Mouse (Mus musculus): ENCODE data around the gene Fam13a. TPM values are rescaled to one million over a fixed set of nuclear protein-coding genes. Genes with fewer than 3 reads are reported as not detected.
A peak's percentile ranks its signal among the peaks of the same experiment; 100 is the strongest.

Fam13a gene
- polyA plus RNA-seq, 1 experiment from 2014 or later: 12.3 TPM

- H3K27me3 ChIP-seq (ENCODE audit: control insufficient read depth, insufficient read depth, low read length): no peaks in the 10 kb centered on the region
- WGBS: 81% methylated on average over 5 of the region's 5 CpGs
- H3K4me3 ChIP-seq (ENCODE audit: low read length): no peak overlapping the region
- H3K27ac ChIP-seq (ENCODE audit: low read length): no peak overlapping the region
- H3K9ac ChIP-seq (ENCODE audit: low read length): no peak overlapping the region
- H3K9me3 ChIP-seq (replicated peaks; ENCODE audit: control insufficient read depth, low read length): no peaks in the 10 kb centered on the region
- H3K4me2 ChIP-seq (ENCODE audit: low read depth, low read length): no peak overlapping the region
- H3K4me1 ChIP-seq (ENCODE audit: control insufficient read depth, insufficient read depth, low read length): no peaks in the 10 kb centered on the region
- H3K36me3 ChIP-seq (ENCODE audit: control insufficient read depth, insufficient read depth): peaks cover 23% of the 10 kb centered on the region
- ATAC-seq (replicated peaks; ENCODE audit: extremely low read depth, insufficient read depth, low FRiP score): no peak
These were observed 110.4 kb downstream of the Fam13a start for GRCm38 (mm10) chr6:58913971-58914370.

DNA sequence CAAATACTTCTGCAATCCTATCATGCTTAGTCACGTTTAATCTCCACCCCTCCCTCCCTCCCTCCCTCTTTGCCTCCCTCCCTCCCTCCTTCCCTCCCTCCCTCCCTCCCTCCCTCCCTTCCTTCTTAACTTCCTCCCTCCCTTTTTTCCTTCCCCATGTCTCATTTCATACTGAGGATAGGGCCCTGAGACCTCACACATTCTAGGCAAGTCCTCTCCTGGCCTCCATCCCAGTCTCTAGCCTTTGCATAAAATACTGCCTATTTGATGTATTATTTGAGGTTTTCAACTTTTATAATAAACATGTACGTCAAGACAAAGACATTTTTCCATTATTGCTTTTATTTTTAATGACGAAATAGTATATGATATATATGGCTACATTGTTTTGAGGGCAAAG, 110.8 kb downstream of the Fam13a start:
- Histone ChIP-seq H3K4me2 (ENCODE audit: low read depth, low read length) (no peak overlapping the region), H3K27me3 (ENCODE audit: control insufficient read depth, insufficient read depth, low read length) (no peaks in the 10 kb centered on the region), H3K4me1 (ENCODE audit: control insufficient read depth, insufficient read depth, low read length) (no peaks in the 10 kb centered on the region), H3K9me3 (replicated peaks; ENCODE audit: control insufficient read depth, low read length) (no peaks in the 10 kb centered on the region), H3K4me3 (ENCODE audit: low read length) (no peak overlapping the region), H3K9ac (ENCODE audit: low read length) (no peak overlapping the region), H3K27ac (ENCODE audit: low read length) (no peak overlapping the region), H3K36me3 (ENCODE audit: control insufficient read depth, insufficient read depth) (peaks cover 20% of the 10 kb centered on the region)
- 67% methylated on average over 3 of the region's 3 CpGs for WGBS
- ATAC-seq (replicated peaks; ENCODE audit: extremely low read depth, insufficient read depth, low FRiP score): no peak

DNA sequence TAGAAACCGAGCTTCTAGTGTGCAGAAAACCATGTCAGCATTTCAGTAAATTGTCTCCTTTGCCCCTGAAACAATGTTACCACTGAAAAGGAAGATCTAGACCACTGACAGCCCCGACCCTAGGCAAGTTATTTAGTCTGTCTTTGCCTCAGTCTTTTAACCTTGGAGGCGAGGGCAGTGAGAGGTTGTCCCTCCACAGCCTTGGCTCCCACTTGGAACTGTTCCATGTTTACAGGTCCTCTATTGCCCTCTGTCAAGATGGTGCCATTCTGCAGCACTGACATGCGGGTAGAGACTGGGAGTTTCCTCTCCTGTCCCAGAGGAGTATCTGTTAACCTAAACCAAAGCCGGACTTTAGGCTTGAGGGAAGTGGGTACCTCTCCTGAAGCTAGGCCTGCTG, 111.5 kb downstream of the Fam13a start:
- ATAC-seq (replicated peaks; ENCODE audit: extremely low read depth, insufficient read depth, low FRiP score): no peak
- 75% methylated on average over 5 of the region's 5 CpGs for WGBS
- Histone ChIP-seq H3K4me3 (ENCODE audit: low read length) (no peak overlapping the region), H3K27ac (ENCODE audit: low read length) (no peak overlapping the region), H3K9me3 (replicated peaks; ENCODE audit: control insufficient read depth, low read length) (no peaks in the 10 kb centered on the region; the same call in 1 of the 2 replicates), H3K4me1 (ENCODE audit: control insufficient read depth, insufficient read depth, low read length) (no peaks in the 10 kb centered on the region), H3K36me3 (ENCODE audit: control insufficient read depth, insufficient read depth) (peaks cover 17% of the 10 kb centered on the region), H3K27me3 (ENCODE audit: control insufficient read depth, insufficient read depth, low read length) (no peaks in the 10 kb centered on the region), H3K9ac (ENCODE audit: low read length) (no peak overlapping the region), H3K4me2 (ENCODE audit: low read depth, low read length) (no peak overlapping the region)

DNA sequence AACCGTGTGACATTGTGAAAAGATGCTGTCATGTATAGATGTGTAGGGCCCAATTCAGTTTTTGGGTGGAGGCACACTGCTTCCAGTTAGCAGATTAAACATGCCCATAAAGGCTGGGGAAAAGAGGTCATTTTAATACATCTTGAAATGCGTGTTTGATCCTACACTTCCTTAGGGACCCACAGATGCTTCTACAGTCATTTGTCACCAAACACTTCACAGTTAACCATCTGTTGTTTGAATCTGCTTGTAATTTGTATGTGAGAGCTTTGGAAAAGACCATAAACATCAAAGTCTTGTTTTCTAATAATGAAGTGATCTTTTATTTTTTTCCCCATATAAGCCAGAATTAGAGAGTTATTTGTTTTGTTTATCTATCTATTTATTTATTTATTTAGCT, 116.6 kb downstream of the Fam13a start:
- no peak for ATAC-seq (replicated peaks; ENCODE audit: extremely low read depth, insufficient read depth, low FRiP score)
- Histone ChIP-seq H3K4me1 (ENCODE audit: control insufficient read depth, insufficient read depth, low read length) (no peaks in the 10 kb centered on the region), H3K9me3 (replicated peaks; ENCODE audit: control insufficient read depth, low read length) (peaks cover 16% of the 10 kb centered on the region), H3K4me2 (ENCODE audit: low read depth, low read length) (no peak overlapping the region), H3K4me3 (ENCODE audit: low read length) (no peak overlapping the region), H3K27ac (ENCODE audit: low read length) (no peak overlapping the region), H3K9ac (ENCODE audit: low read length) (no peak overlapping the region), H3K27me3 (ENCODE audit: control insufficient read depth, insufficient read depth, low read length) (no peaks in the 10 kb centered on the region), H3K36me3 (ENCODE audit: control insufficient read depth, insufficient read depth) (peaks cover 26% of the 10 kb centered on the region)
- 88% methylated on average over 2 of the region's 2 CpGs for WGBS

GRCm38 (mm10) chr6:58907336-58907735, 117.0 kb downstream of the Fam13a start:
- no peaks in the 10 kb centered on the region for H3K27me3 ChIP-seq (ENCODE audit: control insufficient read depth, insufficient read depth, low read length)
- H3K4me2 ChIP-seq (ENCODE audit: low read depth, low read length): no peak overlapping the region; the same call in 1 of the 2 replicates
- H3K9ac ChIP-seq (ENCODE audit: low read length): no peak overlapping the region
- ATAC-seq (replicated peaks; ENCODE audit: extremely low read depth, insufficient read depth, low FRiP score): no peak
- H3K4me3 ChIP-seq (ENCODE audit: low read length): no peak overlapping the region
- H3K36me3 ChIP-seq (ENCODE audit: control insufficient read depth, insufficient read depth): peaks cover 26% of the 10 kb centered on the region
- H3K4me1 ChIP-seq (ENCODE audit: control insufficient read depth, insufficient read depth, low read length): no peaks in the 10 kb centered on the region
- H3K27ac ChIP-seq (ENCODE audit: low read length): no peak overlapping the region
- H3K9me3 ChIP-seq (replicated peaks; ENCODE audit: control insufficient read depth, low read length): peaks cover 16% of the 10 kb centered on the region
- WGBS: 89% methylated on average over 8 of the region's 8 CpGs

GRCm38 (mm10) chr6:58906852-58907261, 117.5 kb downstream of the Fam13a start, which contains the start of gene Nap1l5:
Gene Nap1l5, minus strand, starts transcription at chr6:58907076.
- peaks cover 26% of the 10 kb centered on the region for H3K36me3 ChIP-seq (ENCODE audit: control insufficient read depth, insufficient read depth)
- H3K27ac ChIP-seq (ENCODE audit: low read length): no peak within 1 kb of the TSS
- H3K9ac ChIP-seq (ENCODE audit: low read length): 0 out of 2 replicates have a peak within 1 kb of the TSS, but pooled peaks have one; percentile 6

DNA sequence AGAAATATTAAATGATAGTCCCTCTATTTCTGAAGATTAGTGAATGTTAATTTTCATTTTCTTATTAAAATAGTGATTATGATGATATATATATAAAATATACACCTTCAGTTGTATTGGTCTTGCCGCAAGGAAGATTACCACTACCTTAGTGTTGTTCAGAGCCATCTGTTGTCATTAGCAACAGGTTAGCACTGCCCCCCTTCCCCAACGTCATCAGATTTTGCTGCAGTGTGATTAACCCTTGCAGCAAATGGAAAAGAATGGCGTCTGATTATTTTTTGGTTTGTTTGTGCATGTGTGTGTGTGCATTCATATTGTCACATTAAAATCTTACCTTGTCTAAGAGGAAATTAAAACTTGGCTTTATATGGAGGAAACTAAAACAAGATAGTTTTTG, 119.8 kb downstream of the Fam13a start:
- Histone ChIP-seq H3K4me2 (ENCODE audit: low read depth, low read length) (no peak overlapping the region), H3K4me3 (ENCODE audit: low read length) (no peak overlapping the region), H3K27ac (ENCODE audit: low read length) (no peak overlapping the region), H3K36me3 (ENCODE audit: control insufficient read depth, insufficient read depth) (peaks cover 33% of the 10 kb centered on the region), H3K27me3 (ENCODE audit: control insufficient read depth, insufficient read depth, low read length) (no peaks in the 10 kb centered on the region), H3K9me3 (replicated peaks; ENCODE audit: control insufficient read depth, low read length) (peaks cover 16% of the 10 kb centered on the region), H3K9ac (ENCODE audit: low read length) (no peak overlapping the region), H3K4me1 (ENCODE audit: control insufficient read depth, insufficient read depth, low read length) (peaks cover 2% of the 10 kb centered on the region; the same call in 1 of the 2 replicates)
- WGBS: 64% methylated on average over 3 of the region's 3 CpGs
- no peak for ATAC-seq (replicated peaks; ENCODE audit: extremely low read depth, insufficient read depth, low FRiP score)

More at GRCm38 (mm10) chr6:58906852-58907261, 117.5 kb downstream of the Fam13a start, which contains the start of gene Nap1l5:
- peak; percentile 52; the same call in 1 of the 2 replicates for ATAC-seq (replicated peaks; ENCODE audit: extremely low read depth, insufficient read depth, low FRiP score)
- no peaks in the 10 kb centered on the region for H3K4me1 ChIP-seq (ENCODE audit: control insufficient read depth, insufficient read depth, low read length)
- no peaks in the 10 kb centered on the region for H3K27me3 ChIP-seq (ENCODE audit: control insufficient read depth, insufficient read depth, low read length)
- WGBS: 44% methylated on average over 34 of the region's 34 CpGs
- H3K4me3 ChIP-seq (ENCODE audit: low read length): peak within 1 kb of the TSS; percentile 44
- peak within 1 kb of the TSS; percentile 64 for H3K4me2 ChIP-seq (ENCODE audit: low read depth, low read length)
- peaks cover 16% of the 10 kb centered on the region for H3K9me3 ChIP-seq (replicated peaks; ENCODE audit: control insufficient read depth, low read length)

DNA sequence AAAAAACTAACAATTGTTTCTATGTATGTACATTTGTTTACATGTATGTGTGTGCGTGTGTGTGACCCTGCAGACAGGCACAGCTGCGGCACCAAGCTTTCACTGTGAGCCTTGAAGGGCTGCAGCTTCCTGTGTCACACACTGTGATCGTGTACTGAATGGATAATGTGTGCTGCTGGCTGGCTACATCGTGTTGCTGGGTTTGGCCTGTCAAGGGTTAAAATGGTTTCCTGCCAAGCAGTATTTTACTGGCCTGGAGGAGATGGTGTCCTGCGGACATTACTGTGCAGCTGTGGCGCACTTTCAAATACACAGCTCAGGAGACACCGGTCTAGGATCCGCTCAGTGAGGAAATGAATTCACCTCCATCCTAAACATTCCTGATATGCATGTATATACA, 121.2 kb downstream of the Fam13a start:
- Histone ChIP-seq H3K4me2 (ENCODE audit: low read depth, low read length) (no peak overlapping the region), H3K27ac (ENCODE audit: low read length) (no peak overlapping the region), H3K36me3 (ENCODE audit: control insufficient read depth, insufficient read depth) (peaks cover 36% of the 10 kb centered on the region), H3K4me3 (ENCODE audit: low read length) (no peak overlapping the region), H3K9ac (ENCODE audit: low read length) (no peak overlapping the region), H3K27me3 (ENCODE audit: control insufficient read depth, insufficient read depth, low read length) (no peaks in the 10 kb centered on the region), H3K4me1 (ENCODE audit: control insufficient read depth, insufficient read depth, low read length) (peaks cover 3% of the 10 kb centered on the region; the same call in 1 of the 2 replicates), H3K9me3 (replicated peaks; ENCODE audit: control insufficient read depth, low read length) (peaks cover 16% of the 10 kb centered on the region)
- no peak for ATAC-seq (replicated peaks; ENCODE audit: extremely low read depth, insufficient read depth, low FRiP score)
- WGBS: 44% methylated on average over 8 of the region's 8 CpGs

DNA sequence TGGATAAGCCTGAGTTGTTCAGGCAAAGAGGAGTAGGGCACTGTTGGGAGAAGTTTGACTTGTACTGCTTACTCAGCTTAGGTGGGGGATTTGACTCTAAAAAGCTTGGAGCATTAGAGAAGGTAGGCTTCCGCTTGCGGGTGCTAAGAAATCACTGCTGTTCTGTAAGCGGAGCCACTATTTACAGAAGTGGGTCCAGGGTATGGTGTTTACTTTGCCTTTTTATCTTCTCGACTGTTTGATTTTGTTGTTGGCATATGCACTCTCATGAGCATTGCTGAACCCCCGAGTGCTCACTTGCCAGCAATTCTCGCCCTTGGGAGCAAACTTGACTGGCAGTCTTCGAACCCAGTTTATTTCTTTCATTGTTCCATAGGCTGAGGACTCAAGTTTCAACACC, 123.8 kb downstream of the Fam13a start:
- no peaks in the 10 kb centered on the region for H3K9me3 ChIP-seq (replicated peaks; ENCODE audit: control insufficient read depth, low read length)
- no peak for ATAC-seq (replicated peaks; ENCODE audit: extremely low read depth, insufficient read depth, low FRiP score)
- peaks cover 19% of the 10 kb centered on the region for H3K4me1 ChIP-seq (ENCODE audit: control insufficient read depth, insufficient read depth, low read length)
- WGBS: 82% methylated on average over 7 of the region's 7 CpGs
- H3K27me3 ChIP-seq (ENCODE audit: control insufficient read depth, insufficient read depth, low read length): no peaks in the 10 kb centered on the region
- peaks cover 18% of the 10 kb centered on the region for H3K36me3 ChIP-seq (ENCODE audit: control insufficient read depth, insufficient read depth)
- no peak overlapping the region for H3K9ac ChIP-seq (ENCODE audit: low read length)
- no peak overlapping the region for H3K4me2 ChIP-seq (ENCODE audit: low read depth, low read length)
- no peak overlapping the region for H3K4me3 ChIP-seq (ENCODE audit: low read length)
- no peak overlapping the region for H3K27ac ChIP-seq (ENCODE audit: low read length)

Data from heart, embryonic 16.5 days (tissue).